Mouse (Mus musculus) testis, adult 2 months (tissue): Measurements from ENCODE around the gene Erf.

Source experiments
- CTCF ChIP-seq: fragments of 200-500 bp; IDR thresholded peaks from 2 replicates; pipeline ENCODE4 v1.5.1; 2012; ENCODE audit warnings: low read depth, mild to moderate bottlenecking, inconsistent platforms, low read length, moderate library complexity; ENCODE audit not compliant: control insufficient read depth, insufficient read depth, insufficient replicate concordance
- POLR2A ChIP-seq: fragments of 200-500 bp; IDR thresholded peaks from 2 replicates; pipeline ENCODE4 v1.6.1; 2012; ENCODE audit warnings: low read depth, mild to moderate bottlenecking, inconsistent platforms, low read length, moderate library complexity; ENCODE audit not compliant: control insufficient read depth

- TF ChIP-seq CTCF: no peak
- no peak for TF ChIP-seq POLR2A
These were observed 7.2 kb downstream of the Erf start for GRCm38 (mm10) chr7:25243361-25243760.
